In the genomic region with DNA sequence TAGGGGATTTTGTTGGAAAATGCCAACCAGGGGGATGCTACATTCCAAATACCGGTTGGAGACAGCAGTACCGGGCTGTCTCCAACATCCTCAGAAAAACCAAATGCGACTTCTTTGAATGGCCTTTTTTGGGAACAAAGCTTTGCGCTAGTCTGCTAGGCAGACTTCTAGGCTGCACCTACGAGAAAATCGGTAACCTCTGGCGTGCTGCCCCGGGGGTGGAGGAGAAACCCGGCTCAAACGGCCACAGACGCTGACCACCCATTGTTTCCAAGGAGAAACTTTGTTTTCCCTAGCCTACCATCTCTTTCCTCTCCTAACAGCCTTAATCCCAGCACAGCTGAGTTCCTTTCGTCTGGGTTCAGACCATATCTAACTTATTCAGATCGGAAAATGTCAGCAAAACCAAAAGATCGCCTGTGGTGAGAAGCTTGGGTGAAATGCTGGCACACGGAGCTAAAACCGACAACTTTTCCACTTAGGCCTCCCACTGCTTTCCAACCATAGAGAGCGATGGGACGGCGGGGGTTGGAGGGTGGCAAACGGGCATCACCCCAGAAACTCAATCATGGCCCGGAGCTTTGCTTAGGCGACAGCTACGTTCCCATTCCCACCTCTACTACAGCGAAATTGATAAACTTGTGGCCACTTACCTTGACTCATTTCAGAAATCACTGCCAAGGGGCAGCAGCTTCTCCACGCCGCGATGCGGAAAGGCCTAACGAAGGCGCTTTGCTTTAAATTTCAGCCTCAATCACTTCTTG, we compare ENCODE assay signal across 9 mouse cellular contexts. TPM values are rescaled to one million over a fixed set of nuclear protein-coding genes. Genes with fewer than 3 reads are reported as not detected.
A peak's percentile ranks its signal among the peaks of the same experiment; 100 is the strongest.
DNase-seq lines count a peak whose midpoint lies in the region; ATAC-seq and TF ChIP-seq lines count a peak whose summit lies in the region.
"Had no signal": no experiment of that assay in that cellular context is flagged by ENCODE, and none has a peak within 500 bp of the region (broad histone marks: within the 10 kb centered on the region; RNA-seq: fewer than 3 reads in every experiment).

No protein-coding gene starts in this region.

- peaks cover 99% of the 10 kb centered on the region for H3K27me3 ChIP-seq in heart, embryonic 10.5 days (ENCODE audit: insufficient read depth, poor library complexity, severe bottlenecking)
- H3K27me3 ChIP-seq in testis, adult 2 months (ENCODE audit: control insufficient read depth, insufficient read depth, low read length): peaks cover 13% of the 10 kb centered on the region
- H3K27me3 ChIP-seq in kidney, embryonic 16.5 days (ENCODE audit: insufficient read depth, low read length): 0 out of 2 replicates have a peak, but pooled peaks cover 3% of the 10 kb centered on the region

- H3K9ac ChIP-seq in kidney, embryonic 16.5 days (replicated peaks; ENCODE audit: low read length): peak overlapping the region; percentile 98

- TF ChIP-seq POLR2A in testis, adult 2 months (IDR thresholded peaks at IDR 0.05; ENCODE audit: control insufficient read depth, low read depth, low read length): no peak

- intact Hi-C loops in heart, postnatal 25 days (cut with DNase I): no loop called here

- no peak overlapping the region for H3K27ac ChIP-seq in heart, embryonic 10.5 days
- H3K27ac ChIP-seq in testis, adult 2 months (ENCODE audit: control insufficient read depth, insufficient read depth, low read depth, low read length): no peak overlapping the region
- peak overlapping the region; percentile 99 for H3K27ac ChIP-seq in kidney, embryonic 16.5 days (ENCODE audit: low read length)

- ATAC-seq in kidney, embryonic 16.5 days (ENCODE audit: low FRiP score, low TSS enrichment): no peak

- peaks cover 4% of the 10 kb centered on the region; the same call in 1 of the 2 replicates for H3K4me1 ChIP-seq in heart, embryonic 10.5 days
- H3K4me1 ChIP-seq in testis, adult 2 months (ENCODE audit: control insufficient read depth, insufficient read depth, low read length): peaks cover 3% of the 10 kb centered on the region; the same call in 1 of the 2 replicates
- H3K4me1 ChIP-seq in kidney, embryonic 16.5 days (ENCODE audit: insufficient read depth, low read length): peaks cover 45% of the 10 kb centered on the region

- no peaks in the 10 kb centered on the region for H3K9me3 ChIP-seq in heart, embryonic 10.5 days
- H3K9me3 ChIP-seq in kidney, embryonic 16.5 days (ENCODE audit: low read length): no peaks in the 10 kb centered on the region

- H3K4me3 ChIP-seq in heart, embryonic 10.5 days: peak overlapping the region; percentile 46
- H3K4me3 ChIP-seq in testis, adult 2 months (ENCODE audit: control insufficient read depth, low read depth, low read length): peak overlapping the region; percentile 44
- peak overlapping the region; percentile 83 for H3K4me3 ChIP-seq in kidney, embryonic 16.5 days (ENCODE audit: low read length)

- peak; percentile 72 for DNase-seq in heart, embryonic 10.5 days (ENCODE audit: low spot score)
- no peak for DNase-seq in heart, postnatal 25 days (ENCODE audit: low spot score)
- no peak for DNase-seq in testis, postnatal 14 days (ENCODE audit: low spot score)
- peak; percentile 46 for DNase-seq in urinary bladder, postnatal 14 days (ENCODE audit: low spot score)
- DNase-seq in adipocyte (ENCODE audit: low spot score): no peak
- no peak for DNase-seq in right cerebral cortex, postnatal 4 days

- no peaks in the 10 kb centered on the region for H3K36me3 ChIP-seq in heart, embryonic 10.5 days
- no peaks in the 10 kb centered on the region for H3K36me3 ChIP-seq in testis, adult 2 months (ENCODE audit: control insufficient read depth, insufficient read depth, low read length)
- no peaks in the 10 kb centered on the region; the same call in 1 of the 2 replicates for H3K36me3 ChIP-seq in kidney, embryonic 16.5 days (ENCODE audit: insufficient read depth, low read length)

- peak overlapping the region; percentile 84 for H3K4me2 ChIP-seq in kidney, embryonic 16.5 days (replicated peaks; ENCODE audit: low read depth, low read length)

- no peak for TF ChIP-seq CTCF in testis, adult 2 months (IDR thresholded peaks at IDR 0.05; ENCODE audit: control insufficient read depth, insufficient read depth, insufficient replicate concordance, low read depth, low read length)

- 2% methylated on average over 30 of the region's 30 CpGs for WGBS in heart, embryonic 10.5 days
- 0% methylated on average over 30 of the region's 30 CpGs for WGBS in kidney, embryonic 16.5 days

RNA-seq across cellular contexts. Expression of a gene that starts 0.8 kb away (rescaled TPM):
- 0.30 and 3.6 TPM in 2 replicates for polyA plus RNA-seq in heart, embryonic 10.5 days (2016; fragmentation: Nextera tagmentation; extraction: Ambion mirVana)
- total RNA-seq in heart, postnatal 25 days (2021): not detected
- 0.19 and 1.6 TPM in 2 replicates for polyA plus RNA-seq in testis, adult 2 months (2012; rRNA removed)
- 147 and 154 TPM in 2 replicates for polyA plus RNA-seq in kidney, embryonic 16.5 days (2015; fragmentation: Nextera tagmentation; extraction: Ambion mirVana)

RNA-seq across cellular contexts. Expression of a gene that starts 5.8 kb away (rescaled TPM):
- 0.06 and 1.7 TPM in 2 replicates for polyA plus RNA-seq in heart, embryonic 10.5 days (2016; fragmentation: Nextera tagmentation; extraction: Ambion mirVana)
- not detected for total RNA-seq in heart, postnatal 25 days (2021)
- 0.47 TPM in 1 of 2 replicates, not detected in the other for polyA plus RNA-seq in testis, adult 2 months (2012; rRNA removed)
- polyA plus RNA-seq in kidney, embryonic 16.5 days (2015; fragmentation: Nextera tagmentation; extraction: Ambion mirVana): 27.9 and 31.8 TPM in 2 replicates
- polyA plus RNA-seq: liver, embryonic 16.5 days had no signal

RNA-seq across cellular contexts. Expression of a gene that starts 8.9 kb away (rescaled TPM):
- polyA plus RNA-seq in heart, embryonic 10.5 days (2016; fragmentation: Nextera tagmentation; extraction: Ambion mirVana): 0.37 and 5.6 TPM in 2 replicates
- not detected for total RNA-seq in heart, postnatal 25 days (2021)
- polyA plus RNA-seq in testis, adult 2 months (2012; rRNA removed): 0.52 and 1.9 TPM in 2 replicates
- 56.6 and 56.8 TPM in 2 replicates for polyA plus RNA-seq in kidney, embryonic 16.5 days (2015; fragmentation: Nextera tagmentation; extraction: Ambion mirVana)

RNA-seq across cellular contexts. Expression of a gene that starts 18.2 kb away (rescaled TPM):
- polyA plus RNA-seq in heart, embryonic 10.5 days (2016; fragmentation: Nextera tagmentation; extraction: Ambion mirVana): 0.11 and 2.5 TPM in 2 replicates
- total RNA-seq in heart, postnatal 25 days (2021): under 1 TPM; 0.31 to 0.44 TPM
- polyA plus RNA-seq in testis, adult 2 months (2012; rRNA removed): 0.48 and 0.72 TPM in 2 replicates
- 25.7 and 27.5 TPM in 2 replicates for polyA plus RNA-seq in kidney, embryonic 16.5 days (2015; fragmentation: Nextera tagmentation; extraction: Ambion mirVana)

RNA-seq across cellular contexts. Expression of a gene that starts 20.9 kb away (rescaled TPM):
- polyA plus RNA-seq in heart, embryonic 10.5 days (2016; fragmentation: Nextera tagmentation; extraction: Ambion mirVana): not detected in 2 replicates
- not detected for total RNA-seq in heart, postnatal 25 days (2021)
- polyA plus RNA-seq in testis, adult 2 months (2012; rRNA removed): not detected in 2 replicates
- polyA plus RNA-seq in kidney, embryonic 16.5 days (2015; fragmentation: Nextera tagmentation; extraction: Ambion mirVana): 0.15 TPM in 2 replicates
- polyA plus RNA-seq: liver, embryonic 16.5 days had no signal

Comparison
In these comparisons a context has a peak if more than half of its experiments do, and no peak if none do; other contexts are left out.
1. DNase-seq: peak in heart, embryonic 10.5 days (single experiment) and urinary bladder, postnatal 14 days (single experiment); none in heart, postnatal 25 days (single experiment), testis, postnatal 14 days (single experiment), adipocyte (single experiment) and right cerebral cortex, postnatal 4 days (single experiment).
2. RNA of a gene that starts 0.8 kb away (polyA plus RNA-seq): 147 to 154 TPM in kidney, embryonic 16.5 days; 0.30 to 3.6 TPM in heart, embryonic 10.5 days and 0.19 to 1.6 TPM in testis, adult 2 months; every median in the first group is over 10 times any median in the second.
3. RNA of a gene that starts 5.8 kb away (polyA plus RNA-seq): 27.9 to 31.8 TPM in kidney, embryonic 16.5 days; 0.06 to 1.7 TPM in heart, embryonic 10.5 days and 0.47 TPM in testis, adult 2 months; every median in the first group is over 10 times any median in the second.
4. Peak in every context shown above with its lines, with median percentiles within 50 percentile points of each other: H3K4me3 ChIP-seq.